Mouse (Mus musculus): ENCODE data around the gene Ufc1.

- TF ChIP-seq POLR2A (IDR thresholded peaks at IDR 0.05; ENCODE audit: low read depth, low read length) (no peak; the same call in none of the 2 replicates), CTCF (IDR thresholded peaks at IDR 0.05; ENCODE audit: extremely low read depth, insufficient read depth, insufficient read length, insufficient replicate concordance) (no peak)
Measured at GRCm38 (mm10) chr1:171329433-171330215, 34.8 kb upstream of the Ufc1 start.

Data from spleen, adult 2 months (tissue).